Mouse (Mus musculus) adipocyte (in vitro differentiated cells): ENCODE data around the gene Muc5b.

Source experiments
- DNase-seq: peaks from one replicate; pipeline ENCODE4 v3.0.0-alpha.2; 2016; ENCODE audit warnings: low spot score

The Muc5b gene

DNA sequence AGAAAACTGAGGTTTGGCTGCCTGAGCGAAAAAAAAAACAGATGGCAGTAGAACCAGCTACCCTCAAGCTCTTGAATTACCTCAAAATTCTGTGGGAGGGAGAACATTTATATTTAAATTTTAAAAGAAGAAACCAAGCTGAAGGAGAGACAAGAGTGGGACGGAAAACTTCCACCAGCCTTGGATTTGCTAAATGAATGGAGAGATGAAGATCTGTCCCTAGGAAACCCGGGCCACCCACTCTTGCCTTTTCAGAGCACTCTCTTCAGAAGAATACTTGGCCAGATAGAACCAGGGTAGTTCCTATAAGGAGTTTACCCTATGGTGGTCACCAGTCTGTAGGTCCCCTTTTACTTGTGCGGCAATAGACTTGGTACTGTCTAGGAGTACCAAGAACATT is 63.9 kb downstream of the Muc5b start:
- no peak for DNase-seq

DNA sequence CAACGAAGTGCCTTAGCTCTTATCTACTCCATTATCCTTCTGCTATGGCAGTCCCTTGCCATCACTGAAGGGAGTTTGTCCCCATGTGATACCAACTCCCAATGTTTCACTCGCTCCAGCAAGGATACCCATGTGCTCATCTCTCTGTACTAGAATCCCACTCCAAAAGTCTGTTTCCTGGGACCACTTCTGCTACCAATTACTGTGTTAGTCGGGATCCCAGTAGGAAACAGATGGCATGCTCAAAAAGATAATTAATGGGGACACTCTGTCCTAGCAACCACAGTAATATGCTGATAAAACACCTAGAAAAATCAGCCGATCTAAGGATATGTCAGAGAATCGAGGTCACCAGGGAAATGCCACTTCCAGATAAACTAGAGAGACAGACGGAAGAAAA is 69.7 kb downstream of the Muc5b start:
- DNase-seq: no peak

DNA sequence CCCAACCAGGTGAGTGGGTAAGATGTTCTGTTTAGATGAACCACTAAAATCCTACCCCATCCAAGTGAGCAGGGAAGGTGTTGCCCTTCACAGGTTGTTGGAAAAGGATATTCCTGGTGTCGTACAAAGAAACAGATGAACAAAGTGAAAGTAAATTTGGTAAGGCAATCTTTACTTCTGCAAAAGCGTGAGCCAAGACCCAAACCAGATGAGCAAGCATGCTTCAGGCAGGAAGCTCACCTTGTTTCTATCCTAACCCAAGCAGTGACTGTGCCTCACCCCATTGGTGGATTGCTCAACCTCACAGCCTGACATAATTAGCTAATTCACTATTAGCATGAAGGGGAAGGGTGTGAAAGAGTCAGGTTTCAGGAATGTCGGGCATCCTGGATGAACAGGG is 72.4 kb downstream of the Muc5b start:
- DNase-seq: no peak

DNA sequence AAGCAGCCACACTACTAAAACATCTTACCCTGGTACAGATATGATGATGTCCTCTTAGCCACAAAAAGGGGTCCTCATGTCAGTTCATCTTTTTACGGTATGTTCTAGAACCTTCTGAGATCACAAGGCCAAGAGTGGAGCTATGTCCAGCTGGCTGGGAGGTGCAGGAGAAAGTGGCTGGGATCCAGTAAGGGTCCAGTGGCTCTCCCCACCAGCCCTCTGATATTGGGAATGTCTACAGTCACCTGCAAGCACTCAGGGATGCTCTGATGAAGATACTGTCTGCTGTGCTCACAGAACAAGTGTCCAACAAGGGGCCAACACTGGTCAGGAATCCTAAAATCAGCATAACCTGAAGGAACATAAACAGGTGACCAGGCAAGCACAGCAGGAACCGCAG is 79.5 kb downstream of the Muc5b start, which contains the start of gene Tollip:
Gene Tollip, minus strand, starts transcription at position 101 of the 400 bp plus-strand sequence.
- no peak for DNase-seq
